Comparison of ENCODE assay signal across 23 mouse cellular contexts in the genomic region with DNA sequence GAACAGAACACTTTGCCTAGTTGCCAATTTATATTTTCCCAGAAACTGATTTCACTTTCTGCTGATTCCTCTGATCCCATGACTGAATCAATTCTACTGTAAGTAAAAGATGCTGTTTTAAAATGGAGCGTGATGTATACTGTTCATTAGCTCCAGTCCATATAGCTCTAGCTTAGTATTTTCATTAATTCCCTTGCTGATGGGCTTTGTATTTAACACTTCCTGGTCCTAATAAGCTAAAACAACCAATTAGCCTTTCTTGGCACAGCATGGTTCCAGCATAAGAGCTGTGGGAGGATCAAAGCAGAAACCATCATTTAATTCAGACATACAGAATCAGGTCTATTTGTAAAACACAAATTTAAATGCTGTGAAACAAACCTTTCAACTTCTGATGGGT.
A peak's percentile ranks its signal among the peaks of the same experiment; 100 is the strongest.
DNase-seq lines count a peak whose midpoint lies in the region; ATAC-seq and TF ChIP-seq lines count a peak whose summit lies in the region.
"Had no signal": no experiment of that assay in that cellular context is flagged by ENCODE, and none has a peak within 500 bp of the region (broad histone marks: within the 10 kb centered on the region; RNA-seq: fewer than 3 reads in every experiment).

No protein-coding gene starts in this region.

- WGBS in midbrain, embryonic 14.5 days: 70% methylated on average over 1 of the region's 1 CpGs
- WGBS in midbrain, embryonic 10.5 days: 67% methylated on average over 1 of the region's 1 CpGs
- WGBS in forebrain, postnatal 0 days: 10% methylated on average over 1 of the region's 1 CpGs

- no peak for TF ChIP-seq CTCF in forebrain, postnatal 0 days (IDR thresholded peaks at IDR 0.05; ENCODE audit: low read depth)

- no peaks in the 10 kb centered on the region for H3K4me1 ChIP-seq in midbrain, embryonic 14.5 days (ENCODE audit: control insufficient read depth, insufficient read depth, low read length)
- no peaks in the 10 kb centered on the region; the same call in 1 of the 2 replicates for H3K4me1 ChIP-seq in midbrain, embryonic 10.5 days
- no peaks in the 10 kb centered on the region for H3K4me1 ChIP-seq in forebrain, postnatal 0 days (ENCODE audit: insufficient read depth)
- H3K4me1 ChIP-seq: hindbrain, embryonic 10.5 days; limb, embryonic 15.5 days; megakaryocyte, embryonic 14.5 days had no signal

- no peaks in the 10 kb centered on the region for H3K27me3 ChIP-seq in midbrain, embryonic 14.5 days (ENCODE audit: control insufficient read depth, insufficient read depth, low read length)
- H3K27me3 ChIP-seq in midbrain, embryonic 10.5 days (ENCODE audit: low read depth, poor library complexity, severe bottlenecking): no peaks in the 10 kb centered on the region
- no peaks in the 10 kb centered on the region for H3K27me3 ChIP-seq in forebrain, postnatal 0 days (ENCODE audit: insufficient read depth, low read length)
- H3K27me3 ChIP-seq: limb, embryonic 15.5 days; megakaryocyte, embryonic 14.5 days had no signal

- no peak overlapping the region for H3K27ac ChIP-seq in midbrain, embryonic 14.5 days (replicated peaks; ENCODE audit: low read depth, low read length)
- no peak overlapping the region for H3K27ac ChIP-seq in midbrain, embryonic 10.5 days (replicated peaks)
- H3K27ac ChIP-seq in forebrain, postnatal 0 days (ENCODE audit: low read depth, low read length): no peak overlapping the region
- H3K27ac ChIP-seq: hindbrain, embryonic 10.5 days; limb, embryonic 15.5 days; liver, embryonic 14.5 days had no signal

- no peak overlapping the region for H3K4me2 ChIP-seq in midbrain, embryonic 14.5 days (ENCODE audit: low read length)
- H3K4me2 ChIP-seq in forebrain, postnatal 0 days (ENCODE audit: low read depth): no peak overlapping the region
- H3K4me2 ChIP-seq: heart, embryonic 11.5 days; limb, embryonic 15.5 days; lung, embryonic 14.5 days had no signal

- ATAC-seq in midbrain, embryonic 14.5 days (ENCODE audit: low FRiP score, low TSS enrichment): no peak
- no peak; the same call in 1 of the 2 replicates for ATAC-seq in forebrain, postnatal 0 days
- ATAC-seq: inflammation-experienced regulatory T-cells, adult 6 months had no signal

- no peaks in the 10 kb centered on the region for H3K9me3 ChIP-seq in midbrain, embryonic 14.5 days (ENCODE audit: control insufficient read depth, low read length)
- H3K9me3 ChIP-seq in midbrain, embryonic 10.5 days (replicated peaks): no peaks in the 10 kb centered on the region
- no peaks in the 10 kb centered on the region for H3K9me3 ChIP-seq in forebrain, postnatal 0 days (ENCODE audit: low read length)
- H3K9me3 ChIP-seq: hindbrain, embryonic 10.5 days; limb, embryonic 15.5 days; megakaryocyte, embryonic 14.5 days had no signal

- DNase-seq in embryo, embryonic 11 days: peak; percentile 3
- no peak for DNase-seq in embryo, embryonic 10 days (ENCODE audit: low spot score)
- peak; percentile 39 for DNase-seq in midbrain, embryonic 14.5 days
- DNase-seq in midbrain, embryonic 10.5 days (ENCODE audit: low spot score): no peak
- peak; percentile 21 for DNase-seq in forebrain, postnatal 0 days
- DNase-seq in retina, embryonic 14.5 days (ENCODE audit: low spot score): peak; percentile 40
- no peak for DNase-seq in B cell, adult 2 months
- DNase-seq in urinary bladder, postnatal 10 days (ENCODE audit: low spot score): no peak
- DNase-seq: adrenal gland, postnatal 14 days; cerebellum, adult 11 months; cerebellum, adult 9-11 months; kidney, adult 18-20 months; kidney, postnatal 14 days; left cerebral cortex, postnatal 4 days; lung, embryonic 14.5 days; lung, postnatal 36 days; right cerebral cortex, postnatal 14 days had no signal

- no peak overlapping the region for H3K4me3 ChIP-seq in midbrain, embryonic 14.5 days (replicated peaks; ENCODE audit: low read depth, low read length)
- no peak overlapping the region for H3K4me3 ChIP-seq in midbrain, embryonic 10.5 days
- H3K4me3 ChIP-seq in forebrain, postnatal 0 days (ENCODE audit: low read depth, low read length): no peak overlapping the region
- H3K4me3 ChIP-seq: hindbrain, embryonic 10.5 days; limb, embryonic 15.5 days; megakaryocyte, embryonic 14.5 days had no signal

- no peaks in the 10 kb centered on the region for H3K36me3 ChIP-seq in midbrain, embryonic 14.5 days (ENCODE audit: control insufficient read depth, insufficient read depth, low read length)
- H3K36me3 ChIP-seq in midbrain, embryonic 10.5 days: no peaks in the 10 kb centered on the region
- no peaks in the 10 kb centered on the region for H3K36me3 ChIP-seq in forebrain, postnatal 0 days (ENCODE audit: insufficient read depth)
- H3K36me3 ChIP-seq: hindbrain, embryonic 10.5 days; limb, embryonic 15.5 days had no signal

- H3K9ac ChIP-seq in midbrain, embryonic 14.5 days (replicated peaks; ENCODE audit: low read length): no peak overlapping the region
- no peak overlapping the region for H3K9ac ChIP-seq in forebrain, postnatal 0 days
- H3K9ac ChIP-seq: limb, embryonic 15.5 days; liver, embryonic 14.5 days; lung, embryonic 14.5 days had no signal

Comparison
In these comparisons a context has a peak if more than half of its experiments do, and no peak if none do; other contexts are left out.
1. DNase-seq: peak in embryo, embryonic 11 days (single experiment), midbrain, embryonic 14.5 days (single experiment), forebrain, postnatal 0 days (single experiment) and retina, embryonic 14.5 days (single experiment); none in embryo, embryonic 10 days (single experiment), midbrain, embryonic 10.5 days (single experiment), B cell, adult 2 months (0 of 2) and urinary bladder, postnatal 10 days (single experiment).